Mouse (Mus musculus) embryonic facial prominence, embryonic 12.5 days (tissue): ENCODE measurements around the gene Cdk4. TPM values are rescaled to one million over a fixed set of nuclear protein-coding genes. Genes with fewer than 3 reads are reported as not detected.

Experiments
- ATAC-seq: fragments of 200-750 bp; cut with Nextera tagmentation; 2 replicates; pipeline ENCODE4 v1.8.0; 2017; ENCODE audit not compliant: insufficient number of reproducible peaks, insufficient read depth, low FRiP score, low TSS enrichment
- H3K27ac ChIP-seq: fragments of 300-500 bp; sonication (generic); 2 replicates; pipeline ENCODE4 v1.5.1; 2016; ENCODE audit warnings: mild to moderate bottlenecking
- H3K27me3 ChIP-seq: fragments of 300-500 bp; sonication (generic); 2 replicates; pipeline ENCODE4 v1.6.1; 2016; ENCODE audit warnings: mild to moderate bottlenecking, moderate library complexity
- H3K36me3 ChIP-seq: fragments of 300-500 bp; sonication (generic); 2 replicates; pipeline ENCODE4 v1.6.1; 2016; ENCODE audit warnings: mild to moderate bottlenecking
- H3K4me1 ChIP-seq: fragments of 300-500 bp; sonication (generic); 2 replicates; pipeline ENCODE4 v1.6.1; 2016
- H3K4me2 ChIP-seq: fragments of 300-500 bp; sonication (generic); replicated peaks from 2 replicates; pipeline ENCODE4 v1.6.1; 2016; ENCODE audit warnings: mild to moderate bottlenecking, moderate library complexity
- H3K4me3 ChIP-seq: fragments of 300-500 bp; sonication (generic); 2 replicates; pipeline ENCODE4 v1.5.1; 2016; ENCODE audit warnings: mild to moderate bottlenecking
- H3K9ac ChIP-seq: fragments of 300-500 bp; sonication (generic); 2 replicates; pipeline ENCODE4 v1.6.1; 2016; ENCODE audit warnings: mild to moderate bottlenecking, moderate library complexity
- H3K9me3 ChIP-seq: fragments of 300-500 bp; sonication (generic); 2 replicates; pipeline ENCODE4 v1.6.1; 2016; ENCODE audit warnings: mild to moderate bottlenecking, moderate library complexity
- WGBS: fragments of 180-500 bp; shearing (Covaris S2); methylation state at CpG from one replicate; pipeline ENCODE4 v1.1.7; 2016; 5-methylcytosine and 5-hydroxymethylcytosine counted together
- polyA plus RNA-seq: library from polyadenylated mRNA; unstranded; fragments of >200 nt; fragmentation: Nextera tagmentation; extraction: Ambion mirVana; gene quantifications from 2 replicates; pipeline ENCODE4 v1.2.1, GENCODE M21; 2016

Cdk4 gene
- polyA plus RNA-seq = 2,215 and 2,234 TPM in 2 replicates

GRCm38 (mm10) chr10:127063239-127063872, at the start of gene Cdk4:
Gene Cdk4 (plus strand): TSS chr10:127063534.
- peak within 1 kb of the TSS; percentile 81 for H3K4me2 ChIP-seq
- WGBS = 0% methylated on average over 46 of the region's 46 CpGs
- H3K4me1 ChIP-seq = peaks cover 23% of the 10 kb centered on the region
- H3K27ac ChIP-seq = peak within 1 kb of the TSS; percentile 72
- ATAC-seq = peak; percentile 85
- H3K9ac ChIP-seq = peak within 1 kb of the TSS; percentile 98
- peak within 1 kb of the TSS; percentile 91 for H3K4me3 ChIP-seq
- no peaks in the 10 kb centered on the region for H3K9me3 ChIP-seq
- H3K27me3 ChIP-seq = peaks cover 22% of the 10 kb centered on the region
- peaks cover 39% of the 10 kb centered on the region for H3K36me3 ChIP-seq

- ATAC-seq = no peak
- no peaks in the 10 kb centered on the region for H3K36me3 ChIP-seq
- no peaks in the 10 kb centered on the region for H3K9me3 ChIP-seq
- WGBS = 56% methylated on average over 5 of the region's 5 CpGs
- H3K9ac ChIP-seq = no peak overlapping the region
- H3K4me1 ChIP-seq = no peaks in the 10 kb centered on the region; the same call in 1 of the 2 replicates
- no peak overlapping the region for H3K4me3 ChIP-seq
- no peak overlapping the region for H3K27ac ChIP-seq
- no peaks in the 10 kb centered on the region for H3K27me3 ChIP-seq
- no peak overlapping the region for H3K4me2 ChIP-seq
These were observed 46.8 kb upstream of the Cdk4 start for GRCm38 (mm10) chr10:127016488-127016887.

DNA sequence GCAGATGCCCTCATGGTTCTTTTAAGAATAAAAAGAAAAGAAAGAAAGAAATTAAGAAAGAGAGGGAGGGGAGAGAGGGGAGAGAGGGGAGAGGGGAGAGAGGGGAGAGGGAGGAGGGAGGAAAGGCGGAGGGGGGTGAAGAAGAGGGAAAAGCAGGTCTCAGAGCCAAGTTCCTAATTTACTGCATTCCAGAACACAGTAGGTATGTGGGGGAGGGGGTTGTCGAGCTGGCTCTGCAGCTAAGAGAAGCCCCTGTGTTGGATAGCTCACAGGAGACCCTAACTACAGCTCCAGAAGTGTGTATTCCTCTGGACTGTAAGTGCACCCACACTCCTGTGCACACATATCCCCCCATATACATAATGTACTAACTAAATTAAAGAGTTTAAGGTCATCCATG, 46.3 kb upstream of the Cdk4 start:
- H3K36me3 ChIP-seq = peaks cover 4% of the 10 kb centered on the region; the same call in 1 of the 2 replicates
- no peaks in the 10 kb centered on the region; the same call in 1 of the 2 replicates for H3K4me1 ChIP-seq
- WGBS = 7% methylated on average over 2 of the region's 2 CpGs
- no peak overlapping the region for H3K27ac ChIP-seq
- H3K4me3 ChIP-seq = no peak overlapping the region
- no peaks in the 10 kb centered on the region for H3K9me3 ChIP-seq
- H3K9ac ChIP-seq = no peak overlapping the region
- H3K27me3 ChIP-seq = no peaks in the 10 kb centered on the region
- no peak; the same call in 1 of the 2 replicates for ATAC-seq
- no peak overlapping the region for H3K4me2 ChIP-seq

GRCm38 (mm10) chr10:127018422-127018821, 44.9 kb upstream of the Cdk4 start:
- H3K9me3 ChIP-seq = no peaks in the 10 kb centered on the region
- peaks cover 14% of the 10 kb centered on the region for H3K36me3 ChIP-seq
- H3K4me2 ChIP-seq = no peak overlapping the region
- no peak overlapping the region for H3K9ac ChIP-seq
- H3K4me3 ChIP-seq = no peak overlapping the region
- WGBS = 79% methylated on average over 16 of the region's 16 CpGs
- ATAC-seq = no peak
- no peaks in the 10 kb centered on the region; the same call in 1 of the 2 replicates for H3K4me1 ChIP-seq
- no peak overlapping the region for H3K27ac ChIP-seq
- no peaks in the 10 kb centered on the region for H3K27me3 ChIP-seq

DNA sequence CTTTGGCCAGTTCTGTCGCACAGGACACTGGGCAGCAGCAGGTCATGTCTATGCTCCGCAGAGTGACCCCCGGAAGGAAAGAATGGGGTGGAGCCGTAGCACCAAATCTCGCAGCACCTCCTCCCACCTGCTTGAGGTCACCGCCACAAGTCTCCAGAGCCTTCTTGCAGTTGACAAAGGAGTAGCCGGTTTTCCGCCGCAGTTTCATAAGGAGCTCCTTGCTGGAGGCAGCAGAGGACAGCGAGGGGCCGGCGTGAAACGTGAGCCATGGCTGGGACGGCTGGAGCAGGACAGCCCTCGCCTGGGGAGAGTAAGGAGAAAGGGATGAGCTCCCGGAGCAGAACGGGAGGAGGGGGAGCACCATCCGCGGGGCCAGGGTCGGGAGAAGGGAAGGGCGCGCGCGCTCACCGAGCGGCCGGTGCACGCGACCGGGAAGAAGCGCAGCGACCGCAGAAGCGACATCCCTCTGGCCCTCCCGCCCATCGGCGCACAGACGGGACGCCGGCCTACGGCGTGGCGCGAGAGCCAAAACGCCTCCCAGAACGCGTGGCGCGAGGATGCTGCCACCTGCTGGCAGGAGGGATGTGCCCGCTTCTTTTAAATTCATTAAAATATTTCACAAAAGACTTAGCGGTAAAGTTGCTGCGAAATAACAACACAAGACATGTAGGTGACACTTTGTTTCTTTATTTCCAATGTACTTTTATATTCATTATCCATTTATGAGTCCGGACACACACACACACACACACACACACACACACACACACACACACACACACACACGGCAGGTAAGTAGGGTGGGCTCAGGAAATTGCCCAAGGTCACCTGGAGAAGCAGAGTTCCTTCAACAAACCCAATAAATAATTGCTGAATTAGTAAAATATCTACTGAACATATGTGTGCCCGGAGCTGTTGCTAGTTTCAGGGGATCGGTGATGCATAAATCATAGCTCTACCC, 32.7 kb upstream of the Cdk4 start, which contains the start of gene Tsfm:
Gene Tsfm (minus strand): TSS at position 505 of the 961 bp plus-strand sequence.
- Histone ChIP-seq H3K27ac (peak within 1 kb of the TSS; percentile 76), H3K4me2 (peak within 1 kb of the TSS; percentile 81), H3K27me3 (no peaks in the 10 kb centered on the region), H3K36me3 (peaks cover 37% of the 10 kb centered on the region), H3K4me3 (peak within 1 kb of the TSS; percentile 82), H3K4me1 (0 out of 2 replicates have a peak, but pooled peaks cover 10% of the 10 kb centered on the region), H3K9me3 (no peaks in the 10 kb centered on the region), H3K9ac (peak within 1 kb of the TSS; percentile 89)
- WGBS = 6% methylated on average over 56 of the region's 56 CpGs
- peak; percentile 80 for ATAC-seq

DNA sequence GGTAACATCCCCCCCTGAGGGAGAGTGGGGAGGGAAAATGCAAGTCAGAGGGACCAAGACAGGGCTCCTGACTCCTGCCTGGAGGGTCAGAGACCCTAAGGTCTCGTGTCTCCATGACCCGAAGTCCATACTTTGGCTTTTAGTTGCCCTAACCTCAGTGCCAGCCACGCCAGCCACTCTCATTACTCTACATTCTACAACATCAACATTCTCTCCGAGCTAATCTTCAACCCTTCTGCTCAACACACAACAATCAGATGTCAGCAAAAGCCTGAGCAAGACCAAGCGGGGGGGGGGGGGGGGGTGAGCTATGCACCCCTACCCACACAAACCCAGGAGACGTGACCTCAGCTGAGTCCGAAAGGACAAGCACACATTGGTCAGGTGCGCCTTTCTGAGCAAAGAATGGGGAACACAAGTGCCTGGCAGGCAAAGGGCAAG, 30.0 kb upstream of the Cdk4 start:
- Histone ChIP-seq H3K27ac (no peak overlapping the region), H3K4me2 (no peak overlapping the region), H3K9ac (no peak overlapping the region), H3K4me1 (0 out of 2 replicates have a peak, but pooled peaks cover 10% of the 10 kb centered on the region), H3K4me3 (no peak overlapping the region), H3K9me3 (no peaks in the 10 kb centered on the region), H3K36me3 (peaks cover 10% of the 10 kb centered on the region), H3K27me3 (no peaks in the 10 kb centered on the region)
- no peak for ATAC-seq
- WGBS = 80% methylated on average over 8 of the region's 8 CpGs

DNA sequence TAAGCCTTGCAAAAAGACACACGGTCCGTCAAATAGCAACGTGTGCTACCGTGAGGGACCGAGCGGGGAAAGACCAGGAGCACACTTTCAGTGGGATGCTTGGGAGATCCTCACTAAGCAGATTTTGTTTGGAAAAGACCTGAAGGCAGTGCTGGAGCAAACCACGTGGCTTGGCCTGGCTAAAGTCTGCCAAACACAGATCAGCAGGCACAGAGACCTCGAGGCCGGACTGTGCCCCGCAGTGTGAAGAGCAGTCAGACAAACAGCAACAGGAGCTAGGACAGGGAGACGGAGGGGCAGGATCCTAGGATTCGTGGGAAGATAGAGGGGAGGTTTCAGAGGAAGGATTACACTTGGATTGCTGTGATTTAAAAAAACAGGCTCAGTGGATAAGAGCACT, 27.1 kb upstream of the Cdk4 start:
- Histone ChIP-seq H3K4me2 (no peak overlapping the region), H3K4me3 (no peak overlapping the region), H3K27me3 (peaks cover 10% of the 10 kb centered on the region; the same call in 1 of the 2 replicates), H3K4me1 (no peaks in the 10 kb centered on the region), H3K9me3 (no peaks in the 10 kb centered on the region), H3K27ac (no peak overlapping the region), H3K9ac (no peak overlapping the region), H3K36me3 (no peaks in the 10 kb centered on the region)
- no peak for ATAC-seq
- WGBS = 80% methylated on average over 12 of the region's 12 CpGs

DNA sequence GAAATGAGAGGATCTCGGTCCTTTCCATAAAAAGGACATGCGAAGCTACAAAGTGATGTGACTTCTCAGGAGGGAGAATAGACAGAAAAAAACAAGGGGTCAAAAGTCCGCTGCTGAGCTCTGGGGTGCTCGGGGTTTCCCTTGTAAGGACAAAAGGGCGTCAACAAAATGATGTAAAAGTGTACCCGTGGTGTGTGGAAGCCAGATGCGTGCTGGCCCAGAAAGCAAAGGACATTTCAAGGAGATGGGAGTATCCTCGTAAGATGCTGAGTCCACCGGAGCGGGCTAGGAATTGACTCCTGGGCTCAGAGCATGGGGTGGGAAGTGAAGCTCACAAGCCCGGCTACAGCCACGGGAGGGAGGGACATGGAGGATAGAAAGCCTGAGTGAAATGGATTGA, 25.7 kb upstream of the Cdk4 start:
- Histone ChIP-seq H3K4me1 (peaks cover 4% of the 10 kb centered on the region; the same call in 1 of the 2 replicates), H3K9ac (no peak overlapping the region), H3K9me3 (no peaks in the 10 kb centered on the region), H3K4me3 (no peak overlapping the region), H3K4me2 (no peak overlapping the region), H3K36me3 (no peaks in the 10 kb centered on the region), H3K27ac (no peak overlapping the region), H3K27me3 (peaks cover 10% of the 10 kb centered on the region; the same call in 1 of the 2 replicates)
- no peak for ATAC-seq
- WGBS = 80% methylated on average over 12 of the region's 12 CpGs

GRCm38 (mm10) chr10:127040569-127041214, 22.6 kb upstream of the Cdk4 start:
- peaks cover 10% of the 10 kb centered on the region; the same call in 1 of the 2 replicates for H3K27me3 ChIP-seq
- H3K4me1 ChIP-seq = peaks cover 9% of the 10 kb centered on the region; the same call in 1 of the 2 replicates
- no peak for ATAC-seq
- no peaks in the 10 kb centered on the region for H3K9me3 ChIP-seq
- WGBS = 2% methylated on average over 20 of the region's 20 CpGs
- H3K27ac ChIP-seq = 0 out of 2 replicates have a peak overlapping the region, but pooled peaks have one; percentile 66
- H3K9ac ChIP-seq = peak overlapping the region; percentile 68
- H3K36me3 ChIP-seq = peaks cover 10% of the 10 kb centered on the region
- peak overlapping the region; percentile 83 for H3K4me3 ChIP-seq
- peak overlapping the region; percentile 97 for H3K4me2 ChIP-seq

- Histone ChIP-seq H3K27me3 (peaks cover 10% of the 10 kb centered on the region; the same call in 1 of the 2 replicates), H3K9me3 (no peaks in the 10 kb centered on the region), H3K27ac (peak within 1 kb of the TSS; percentile 80; the same call in 1 of the 2 replicates), H3K4me3 (peak within 1 kb of the TSS; percentile 83), H3K9ac (peak within 1 kb of the TSS; percentile 68), H3K4me2 (peak within 1 kb of the TSS; percentile 97), H3K36me3 (peaks cover 10% of the 10 kb centered on the region), H3K4me1 (peaks cover 9% of the 10 kb centered on the region; the same call in 1 of the 2 replicates)
- WGBS = under 1% methylated on average over 28 of the region's 28 CpGs
- ATAC-seq = peak; percentile 61
These were observed 22.0 kb upstream of the Cdk4 start, which contains the start of the genes Mettl1 and Eef1akmt3 for GRCm38 (mm10) chr10:127041274-127041766. Gene Mettl1 (plus strand): TSS chr10:127041414. Gene Eef1akmt3 (minus strand): TSS chr10:127041513.
